Mouse (Mus musculus) embryo, embryonic 11 days (tissue): ENCODE results near the gene Nr2c1.

ENCODE experiments used
- DNase-seq: peaks from one replicate; pipeline ENCODE4 v3.0.0-alpha.2; 2015

The Nr2c1 gene

GRCm38 (mm10) chr10:94140227-94140931 is 7.4 kb upstream of the Nr2c1 start:
- no peak for DNase-seq

GRCm38 (mm10) chr10:94142427-94142826 is 5.4 kb upstream of the Nr2c1 start:
- no peak for DNase-seq

GRCm38 (mm10) chr10:94144581-94144980 is 3.2 kb upstream of the Nr2c1 start:
- no peak for DNase-seq

GRCm38 (mm10) chr10:94147391-94147755 is 450 bp upstream of the Nr2c1 start:
- no peak for DNase-seq

- no peak for DNase-seq
These were observed 3.7 kb downstream of the Nr2c1 start for GRCm38 (mm10) chr10:94151488-94151887.

- no peak for DNase-seq
These were observed 6.0 kb downstream of the Nr2c1 start for GRCm38 (mm10) chr10:94153841-94154240.

GRCm38 (mm10) chr10:94158962-94159361 is 11.1 kb downstream of the Nr2c1 start:
- DNase-seq: no peak

GRCm38 (mm10) chr10:94159406-94159805 is 11.6 kb downstream of the Nr2c1 start:
- no peak for DNase-seq

- DNase-seq: no peak
These were observed 13.4 kb downstream of the Nr2c1 start for GRCm38 (mm10) chr10:94161051-94161765.

- DNase-seq: no peak
These were observed 14.2 kb downstream of the Nr2c1 start for GRCm38 (mm10) chr10:94162031-94162430.

GRCm38 (mm10) chr10:94164104-94164845 is 16.5 kb downstream of the Nr2c1 start:
- no peak for DNase-seq

GRCm38 (mm10) chr10:94165426-94165825 is 17.6 kb downstream of the Nr2c1 start:
- no peak for DNase-seq

- DNase-seq: no peak
These were observed 19.4 kb downstream of the Nr2c1 start for GRCm38 (mm10) chr10:94167051-94167750.

- DNase-seq: peak; percentile 23
These were observed 23.8 kb downstream of the Nr2c1 start for GRCm38 (mm10) chr10:94171440-94172130.

- no peak for DNase-seq
These were observed 24.3 kb downstream of the Nr2c1 start for GRCm38 (mm10) chr10:94172137-94172536.

GRCm38 (mm10) chr10:94172706-94173105 is 24.9 kb downstream of the Nr2c1 start:
- no peak for DNase-seq

GRCm38 (mm10) chr10:94174652-94175051 is 26.8 kb downstream of the Nr2c1 start:
- DNase-seq: no peak

- DNase-seq: no peak
These were observed 35.4 kb downstream of the Nr2c1 start for GRCm38 (mm10) chr10:94183199-94183598.

GRCm38 (mm10) chr10:94198482-94199405 is 50.9 kb downstream of the Nr2c1 start, which contains the start of gene Ndufa12:
Ndufa12 (plus strand) TSS chr10:94198720.
- peak; percentile 96 for DNase-seq

- no peak for DNase-seq
These were observed 57.1 kb downstream of the Nr2c1 start for GRCm38 (mm10) chr10:94204973-94205372.
